Mouse (Mus musculus): Measurements from ENCODE around the gene Mpc1.

Gene Mpc1

DNA sequence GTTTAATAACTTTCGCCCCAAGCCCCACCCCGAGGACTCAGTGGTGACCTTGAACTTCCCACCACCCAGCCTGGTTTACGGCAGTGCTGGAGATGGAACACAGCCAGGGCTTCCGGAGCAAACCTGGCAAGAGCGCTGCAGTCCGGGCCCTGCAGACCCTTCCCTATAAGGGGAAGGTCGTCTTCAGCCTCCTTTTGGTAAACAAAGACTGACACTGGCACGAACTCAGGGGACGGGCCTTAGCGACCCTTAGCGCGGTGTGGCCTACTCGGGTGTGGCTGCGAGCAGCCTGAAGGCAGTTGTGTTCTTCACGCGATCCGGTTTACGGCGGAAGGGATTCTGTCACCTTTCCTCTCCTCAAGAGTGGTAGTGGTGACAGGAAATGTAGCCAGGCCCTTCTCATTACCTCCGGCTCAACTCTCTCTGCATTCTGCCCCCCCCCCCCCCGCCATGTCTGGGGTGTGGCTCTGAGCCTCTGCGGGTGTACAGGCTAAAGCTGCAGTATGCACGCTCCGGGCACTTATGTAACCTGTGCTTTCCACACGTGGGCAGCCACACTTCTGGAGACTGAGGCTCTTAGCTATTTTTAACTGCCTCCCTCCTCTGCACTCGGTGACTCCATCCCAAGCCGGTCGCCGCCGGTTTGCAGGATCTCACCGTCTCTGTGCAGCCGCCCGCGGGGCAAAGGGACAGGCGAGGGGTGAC, at the start of gene Mpc1:
Gene Mpc1 (plus strand): TSS at position 84 of the 705 bp plus-strand sequence.
- DNase-seq (ENCODE audit: low spot score in 2 of 2) = peak; percentile 55 to 64

- DNase-seq (ENCODE audit: low spot score in 2 of 2) = no peak
Measured at GRCm38 (mm10) chr17:8233618-8234214, 49.0 kb upstream of the Mpc1 start.

DNA sequence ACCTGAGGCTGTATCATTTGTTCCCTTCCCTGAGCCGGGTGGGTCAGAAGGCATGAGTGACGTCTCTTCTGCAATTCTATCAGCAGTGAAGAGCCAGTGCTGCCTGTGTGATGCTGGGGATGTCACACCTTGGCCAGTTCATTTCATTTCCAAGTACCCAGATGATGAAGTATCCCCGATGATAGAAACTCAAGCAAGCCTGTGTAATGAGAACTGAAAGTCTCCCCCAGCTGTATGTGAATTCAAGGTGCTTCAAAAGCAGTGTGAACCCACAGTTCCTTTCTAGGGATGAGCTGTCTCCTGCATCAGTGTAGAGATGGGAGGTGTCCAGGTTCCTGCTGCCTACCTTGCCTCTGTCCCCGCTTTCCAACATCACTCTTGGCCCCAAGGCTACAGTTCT, 48.2 kb upstream of the Mpc1 start:
- no peak for DNase-seq (ENCODE audit: low spot score in 2 of 2)

GRCm38 (mm10) chr17:8235743-8236142, 47.0 kb upstream of the Mpc1 start, which contains the start of gene Ccr6:
Gene Ccr6, plus strand, starts transcription at chr17:8236043.
- no peak for DNase-seq (ENCODE audit: low spot score in 2 of 2)

DNA sequence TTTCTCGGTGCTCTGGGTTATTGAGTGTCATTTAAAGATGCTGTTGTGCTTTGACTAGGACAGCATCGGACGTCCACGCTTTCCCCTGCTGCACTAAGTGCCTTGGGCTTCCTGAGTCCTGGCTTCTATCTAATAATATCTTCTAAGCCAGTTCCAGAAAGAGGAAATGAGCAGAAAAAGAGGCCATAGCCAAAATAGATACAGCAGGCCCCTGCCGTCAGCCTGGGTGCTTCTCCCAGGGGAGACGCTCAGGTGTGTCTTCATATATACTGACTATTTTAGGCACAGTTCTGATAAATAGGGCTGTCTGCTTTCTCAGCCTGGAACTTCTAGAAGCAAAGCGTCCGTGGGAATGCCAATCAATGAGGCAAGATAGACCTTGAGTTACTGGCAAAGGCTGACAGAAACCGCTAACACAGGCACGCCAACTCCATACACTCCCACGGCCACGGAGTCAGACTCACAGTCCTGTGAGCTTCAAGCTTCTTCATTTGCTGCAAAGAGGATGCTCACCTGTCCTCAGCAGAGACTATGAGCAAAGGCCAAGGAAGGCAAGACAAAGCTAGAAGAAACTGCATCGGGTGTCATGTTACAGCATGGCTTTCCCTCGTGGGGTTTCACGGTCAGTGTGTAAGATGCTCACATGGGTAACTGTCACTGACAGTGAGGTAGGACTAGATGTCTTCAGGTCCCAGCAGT, 44.5 kb upstream of the Mpc1 start:
- DNase-seq (ENCODE audit: low spot score in 2 of 2) = peak in 1 of 2 experiments; percentile 57

GRCm38 (mm10) chr17:8239561-8239960, 43.1 kb upstream of the Mpc1 start:
- DNase-seq (ENCODE audit: low spot score in 2 of 2) = no peak

DNA sequence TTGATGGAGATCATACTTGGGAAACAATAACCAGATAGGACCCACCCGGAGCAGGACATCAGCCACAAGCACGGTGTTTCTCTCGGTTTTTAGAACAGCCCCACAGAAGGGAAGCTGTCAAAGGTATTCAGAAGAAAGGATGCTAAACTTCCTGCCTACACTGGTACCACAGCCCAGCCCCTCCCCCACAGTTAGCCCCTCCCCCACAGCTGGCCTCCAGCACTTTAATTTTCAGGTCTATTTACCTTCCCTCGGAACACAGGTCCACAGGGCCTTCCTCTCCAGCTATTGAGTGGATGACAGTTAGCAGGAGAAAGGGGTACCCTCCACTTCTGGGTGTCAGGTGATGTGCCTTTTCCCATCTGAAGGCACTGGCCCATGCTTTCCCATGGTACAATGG, 42.2 kb upstream of the Mpc1 start:
- DNase-seq (ENCODE audit: low spot score in 2 of 2) = no peak

DNA sequence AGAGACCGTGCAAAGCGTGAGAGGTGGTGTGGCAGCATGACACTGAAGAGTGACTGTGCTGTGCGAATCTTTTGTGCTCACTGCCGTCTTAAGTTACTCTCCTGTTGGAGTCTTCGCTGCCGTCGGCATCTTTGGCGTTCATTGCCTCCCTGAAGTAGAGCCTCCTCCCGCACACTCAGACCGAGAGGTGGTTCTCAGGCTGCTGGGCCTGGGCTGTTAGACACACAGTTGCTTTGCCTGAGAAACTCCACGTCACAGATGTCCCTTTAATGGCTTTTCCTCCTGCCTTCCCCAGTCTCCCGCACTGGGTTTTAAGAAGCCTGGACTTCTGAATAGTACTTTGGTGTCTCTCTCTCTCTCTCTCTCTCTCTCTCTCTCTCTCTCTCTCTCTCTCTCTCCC, 41.1 kb upstream of the Mpc1 start:
- no peak for DNase-seq (ENCODE audit: low spot score in 2 of 2)

DNA sequence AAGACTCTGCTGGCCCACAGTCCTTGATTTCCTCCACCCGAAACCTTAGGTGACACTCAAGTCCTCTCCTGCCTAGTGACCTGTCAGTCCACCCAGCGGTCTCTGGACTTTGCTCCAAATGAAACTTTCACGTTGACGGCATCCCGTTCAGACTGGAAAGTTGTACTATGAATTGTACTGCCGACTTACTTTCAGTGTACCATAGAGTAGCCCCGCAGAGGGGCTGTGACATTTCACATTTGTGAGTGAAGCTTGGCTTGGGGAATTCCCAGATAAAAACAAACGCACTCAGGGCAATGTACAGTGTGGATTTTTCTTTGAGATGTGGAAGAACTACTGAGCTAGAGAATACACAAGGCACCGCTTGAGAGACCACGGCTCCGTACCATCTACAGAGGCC, 40.5 kb upstream of the Mpc1 start:
- no peak for DNase-seq (ENCODE audit: low spot score in 2 of 2)

DNA sequence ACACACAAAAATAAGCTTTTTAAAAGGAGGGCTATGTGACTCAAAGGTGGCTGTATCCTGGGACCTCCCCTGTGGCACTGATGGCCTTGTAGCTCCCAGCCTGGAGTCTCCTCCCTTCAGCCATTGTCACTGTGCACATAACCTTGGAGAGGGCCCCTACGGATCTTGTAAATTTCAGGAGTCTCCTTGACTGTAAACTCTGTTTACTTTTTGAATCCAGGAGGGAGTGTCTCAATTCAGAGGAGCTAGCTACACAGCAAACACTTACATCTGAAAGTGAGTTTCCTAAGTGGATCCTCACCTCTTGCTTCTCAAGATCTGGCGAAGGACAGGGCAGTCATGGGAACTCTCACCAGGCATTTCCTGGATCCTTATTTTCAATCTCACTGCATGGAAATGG, 38.6 kb upstream of the Mpc1 start:
- no peak for DNase-seq (ENCODE audit: low spot score in 2 of 2)

DNA sequence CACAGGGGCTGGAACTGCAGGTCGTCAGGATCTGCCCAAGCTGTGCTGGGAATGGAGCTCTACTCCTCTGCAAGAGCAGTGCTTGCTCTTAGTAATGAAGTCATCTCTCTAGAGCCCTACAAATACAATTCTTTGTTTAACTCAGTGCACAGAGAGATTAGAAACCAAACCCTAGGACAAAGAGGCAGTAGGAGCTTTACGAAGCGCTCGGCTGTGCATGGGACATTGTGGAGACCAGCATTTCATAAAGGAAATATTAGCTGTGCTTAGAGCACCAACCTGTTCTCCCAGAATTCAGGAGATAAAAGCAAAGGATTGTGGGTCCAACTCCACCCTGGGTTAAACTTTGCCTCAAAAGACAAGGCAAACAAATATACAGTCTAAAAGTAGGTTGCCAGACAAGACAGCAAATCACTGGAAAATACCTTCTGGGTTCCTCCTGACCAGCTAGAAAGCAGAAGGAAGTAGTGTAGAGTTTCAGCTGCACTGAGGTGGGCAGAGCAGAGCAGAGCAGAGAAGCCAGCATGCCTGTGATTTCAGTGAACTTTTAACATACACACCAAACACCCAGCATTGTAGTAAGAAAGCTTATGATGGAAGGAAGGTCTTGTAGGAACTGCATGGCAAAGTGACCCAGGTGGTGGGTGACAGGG, 36.5 kb upstream of the Mpc1 start:
- DNase-seq (ENCODE audit: low spot score in 2 of 2) = no peak

DNA sequence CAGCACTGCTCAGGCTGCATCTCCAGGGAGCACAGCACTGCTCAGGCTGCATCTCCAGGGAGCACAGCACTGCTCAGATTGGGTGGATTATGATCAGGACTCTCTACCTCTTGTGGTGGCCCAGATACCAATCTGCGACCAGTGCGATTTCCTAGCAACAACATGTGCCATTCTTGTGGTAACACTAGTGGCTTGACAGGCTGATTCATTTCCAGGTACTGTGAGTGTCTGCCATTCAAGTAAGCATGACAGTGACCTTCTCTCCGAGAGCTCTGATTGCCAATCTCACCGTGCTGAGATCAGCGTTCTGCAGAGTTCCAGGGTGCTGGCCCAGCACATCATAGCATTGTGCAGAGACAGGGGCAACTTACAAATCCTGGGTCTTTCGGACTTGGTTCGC, 31.0 kb upstream of the Mpc1 start:
- peak in 1 of 2 experiments; percentile 6 for DNase-seq (ENCODE audit: low spot score in 2 of 2)

DNA sequence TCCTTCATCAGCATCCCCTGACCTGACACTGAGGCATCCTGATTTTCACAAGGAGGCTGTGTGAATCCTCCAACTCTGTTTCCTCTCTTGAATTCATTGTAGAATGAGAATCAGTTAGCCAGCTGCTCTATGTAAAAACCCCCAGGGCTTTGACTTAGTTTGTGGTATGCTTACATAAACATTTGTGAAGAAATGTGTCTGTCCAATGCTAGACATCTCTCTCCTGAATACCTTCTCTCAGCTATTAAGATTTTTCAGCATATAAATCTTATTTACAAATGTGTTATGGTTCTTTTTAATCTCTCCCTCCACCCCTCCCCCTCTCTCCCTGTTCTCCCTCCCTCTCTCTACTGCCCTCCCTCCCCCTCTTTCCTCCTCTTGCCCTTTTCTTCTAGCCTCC, 28.4 kb upstream of the Mpc1 start:
- no peak for DNase-seq (ENCODE audit: low spot score in 2 of 2)

DNA sequence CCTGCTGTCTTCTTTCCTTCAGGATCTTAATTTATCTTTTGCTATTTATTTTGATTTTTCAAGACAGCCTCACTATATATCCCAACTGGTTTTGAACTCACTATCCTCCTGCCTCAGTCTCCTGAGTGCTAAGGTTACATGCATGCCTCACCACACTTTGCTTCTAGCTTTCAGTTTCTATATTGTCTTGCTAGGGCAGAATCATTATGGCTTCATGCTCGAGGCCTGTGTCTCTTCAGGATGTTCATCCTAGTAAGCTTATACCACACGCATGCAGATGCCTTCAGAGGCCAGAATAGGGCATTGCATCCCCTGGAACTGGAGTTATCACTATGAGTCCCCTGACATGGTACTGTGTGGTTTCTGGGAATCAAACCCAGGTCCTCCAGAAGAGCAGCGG, 27.8 kb upstream of the Mpc1 start:
- DNase-seq (ENCODE audit: low spot score in 2 of 2) = no peak

GRCm38 (mm10) chr17:8255583-8255982, 27.1 kb upstream of the Mpc1 start:
- DNase-seq (ENCODE audit: low spot score in 2 of 2) = no peak

- no peak for DNase-seq (ENCODE audit: low spot score in 2 of 2)
Measured at GRCm38 (mm10) chr17:8256982-8257381, 25.7 kb upstream of the Mpc1 start.

DNA sequence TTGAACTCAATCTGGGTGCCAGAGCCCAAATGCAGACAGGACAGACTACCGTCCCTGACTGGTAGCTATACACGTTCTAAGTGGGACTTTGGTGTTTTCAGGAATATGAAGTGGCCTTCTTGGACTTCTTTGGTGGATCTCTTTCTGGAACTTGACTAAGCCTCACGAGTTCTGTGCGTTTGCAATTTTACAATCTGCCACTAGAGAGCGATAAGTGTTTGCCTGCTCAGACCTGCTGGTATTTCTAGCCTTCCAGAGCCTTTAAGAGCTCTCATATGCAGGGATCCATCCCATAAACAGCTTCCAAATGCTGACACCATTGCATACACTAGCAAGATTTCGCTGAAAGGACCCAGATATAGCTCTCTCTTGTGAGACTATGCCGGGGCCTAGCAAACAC, 18.1 kb upstream of the Mpc1 start:
- DNase-seq (ENCODE audit: low spot score in 2 of 2) = peak; percentile 18 to 36

DNA sequence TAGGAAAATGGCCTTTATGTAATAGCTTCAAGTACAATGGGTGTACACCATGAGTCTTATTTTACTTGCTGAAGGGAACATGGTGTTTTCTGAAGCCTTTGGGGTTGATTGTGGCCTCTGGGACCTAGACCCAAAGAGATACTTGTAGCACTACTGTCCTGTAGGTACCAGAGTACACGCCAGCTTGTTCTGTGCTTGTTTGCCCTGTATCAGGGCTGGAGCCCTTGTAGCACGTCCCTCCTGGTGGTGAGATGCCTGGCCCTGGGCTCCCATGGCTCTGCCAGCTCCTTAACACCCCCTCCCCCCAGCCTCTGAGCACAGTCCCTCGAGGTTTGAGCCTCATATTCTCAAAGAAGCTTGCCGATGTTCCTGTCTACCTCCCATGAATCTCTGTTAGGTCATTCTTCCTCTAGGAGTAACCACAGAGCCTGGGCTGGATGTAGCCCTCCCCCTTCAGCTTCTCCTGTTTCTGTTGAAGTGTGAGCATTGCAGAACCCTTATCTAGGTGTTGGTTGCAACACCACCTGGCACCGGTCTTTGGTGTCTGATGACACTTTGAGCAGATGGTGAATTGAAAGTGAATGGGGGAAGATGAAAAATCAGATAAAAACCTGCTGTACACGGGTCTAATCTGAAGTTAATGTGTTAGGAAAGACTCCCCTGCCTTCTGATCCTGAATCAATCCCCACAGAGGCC, 10.5 kb upstream of the Mpc1 start:
- no peak for DNase-seq (ENCODE audit: low spot score in 2 of 2)

- no peak for DNase-seq (ENCODE audit: low spot score in 2 of 2)
Measured at GRCm38 (mm10) chr17:8272951-8273350, 9.8 kb upstream of the Mpc1 start.

GRCm38 (mm10) chr17:8276071-8276470, 6.6 kb upstream of the Mpc1 start:
- DNase-seq (ENCODE audit: low spot score in 2 of 2) = no peak

- DNase-seq (ENCODE audit: low spot score in 2 of 2) = no peak
Measured at GRCm38 (mm10) chr17:8276680-8277079, 6.0 kb upstream of the Mpc1 start.

DNA sequence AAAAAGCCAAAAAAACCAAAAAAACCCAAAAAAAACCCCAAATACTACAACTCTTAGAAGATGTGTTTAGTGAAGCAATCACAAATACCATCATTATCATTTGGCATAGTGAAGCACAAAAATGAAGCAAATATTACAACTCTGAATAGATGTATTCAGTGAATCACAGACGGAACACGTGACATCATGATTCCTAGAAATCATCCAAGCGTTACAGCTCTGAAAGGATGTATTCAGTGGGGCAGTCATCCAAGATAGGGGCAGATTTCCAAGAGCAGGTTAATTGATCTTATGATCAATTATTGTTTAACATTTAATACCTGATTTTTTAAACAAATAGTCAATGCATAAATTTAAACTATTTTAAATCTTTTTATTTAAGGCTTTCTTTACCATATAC, 5.4 kb upstream of the Mpc1 start:
- DNase-seq (ENCODE audit: low spot score in 2 of 2) = no peak
